Mouse (Mus musculus): ENCODE measurements around the gene Slc29a1.

DNA sequence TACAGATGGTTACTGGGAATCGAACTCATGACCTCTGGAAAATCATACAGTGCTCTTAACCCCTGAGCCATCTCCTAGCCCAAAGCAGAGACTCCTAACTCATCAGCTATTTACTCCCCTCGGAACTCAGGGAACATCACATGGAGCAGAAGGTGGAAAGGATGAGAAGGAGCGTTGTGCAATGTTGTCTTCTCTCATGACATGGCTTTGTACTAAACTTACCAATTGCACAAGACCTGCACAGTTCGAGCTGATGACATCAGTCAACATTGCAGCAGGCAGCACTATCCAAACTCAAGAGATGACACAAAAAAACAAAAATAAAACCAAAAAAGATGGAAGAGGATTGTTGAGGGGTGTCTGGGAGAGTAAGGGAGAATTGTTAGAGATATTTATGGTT, 9.0 kb upstream of the Slc29a1 start:
- TF ChIP-seq EP300 (IDR thresholded peaks at IDR 0.05; ENCODE audit: insufficient read depth, low read depth, low read length) (no peak), POLR2A (IDR thresholded peaks at IDR 0.05; ENCODE audit: insufficient read depth, low read length) (no peak)

All from ES-Bruce4 (cell line).